Mouse (Mus musculus): ENCODE results near the gene Ascc1. TPM values are rescaled to one million over a fixed set of nuclear protein-coding genes. Genes with fewer than 3 reads are reported as not detected.

Ascc1 gene
- polyA plus RNA-seq, 1 experiment: 26.5 TPM

- Histone ChIP-seq H3K27ac (ENCODE audit: insufficient read depth, low read depth, low read length) (no peak overlapping the region), H3K4me3 (ENCODE audit: insufficient read depth, low read length) (no peak overlapping the region)
- TF ChIP-seq CTCF (IDR thresholded peaks at IDR 0.05; ENCODE audit: low read depth, low read length): no peak
- no peak for TF ChIP-seq POLR2A (IDR thresholded peaks at IDR 0.05; ENCODE audit: borderline replicate concordance, low read depth, low read length)
These were observed 36.8 kb upstream of the Ascc1 start for GRCm38 (mm10) chr10:59965788-59966187.

GRCm38 (mm10) chr10:59966743-59967142, 35.9 kb upstream of the Ascc1 start:
- TF ChIP-seq POLR2A (IDR thresholded peaks at IDR 0.05; ENCODE audit: borderline replicate concordance, low read depth, low read length) (no peak), CTCF (IDR thresholded peaks at IDR 0.05; ENCODE audit: low read depth, low read length) (peak; percentile 30; the same call in 1 of the 2 replicates)

More at GRCm38 (mm10) chr10:59965788-59966187, 36.8 kb upstream of the Ascc1 start:
- peaks cover 15% of the 10 kb centered on the region for H3K4me1 ChIP-seq (ENCODE audit: control insufficient read depth, insufficient read depth, low read length)

GRCm38 (mm10) chr10:59967309-59967942, 35.2 kb upstream of the Ascc1 start:
- no peak overlapping the region for H3K4me3 ChIP-seq (ENCODE audit: insufficient read depth, low read length)
- H3K27ac ChIP-seq (ENCODE audit: insufficient read depth, low read depth, low read length): no peak overlapping the region
- peaks cover 15% of the 10 kb centered on the region for H3K4me1 ChIP-seq (ENCODE audit: control insufficient read depth, insufficient read depth, low read length)
- no peak for TF ChIP-seq CTCF (IDR thresholded peaks at IDR 0.05; ENCODE audit: low read depth, low read length)

More at GRCm38 (mm10) chr10:59966743-59967142, 35.9 kb upstream of the Ascc1 start:
- H3K27ac ChIP-seq (ENCODE audit: insufficient read depth, low read depth, low read length): no peak overlapping the region
- H3K4me1 ChIP-seq (ENCODE audit: control insufficient read depth, insufficient read depth, low read length): peaks cover 15% of the 10 kb centered on the region
- H3K4me3 ChIP-seq (ENCODE audit: insufficient read depth, low read length): no peak overlapping the region

GRCm38 (mm10) chr10:59969821-59970449, 32.7 kb upstream of the Ascc1 start:
- H3K4me1 ChIP-seq (ENCODE audit: control insufficient read depth, insufficient read depth, low read length): 0 out of 2 replicates have a peak, but pooled peaks cover 4% of the 10 kb centered on the region
- no peak overlapping the region for H3K27ac ChIP-seq (ENCODE audit: insufficient read depth, low read depth, low read length)
- H3K4me3 ChIP-seq (ENCODE audit: insufficient read depth, low read length): peak overlapping the region; percentile 53
- TF ChIP-seq POLR2A (IDR thresholded peaks at IDR 0.05; ENCODE audit: borderline replicate concordance, low read depth, low read length) (no peak), CTCF (IDR thresholded peaks at IDR 0.05; ENCODE audit: low read depth, low read length) (no peak)

GRCm38 (mm10) chr10:59970450-59971062, 32.0 kb upstream of the Ascc1 start:
- Histone ChIP-seq H3K4me1 (ENCODE audit: control insufficient read depth, insufficient read depth, low read length) (0 out of 2 replicates have a peak, but pooled peaks cover 4% of the 10 kb centered on the region), H3K27ac (ENCODE audit: insufficient read depth, low read depth, low read length) (no peak overlapping the region), H3K4me3 (ENCODE audit: insufficient read depth, low read length) (peak overlapping the region; percentile 53; the same call in 1 of the 2 replicates)
- TF ChIP-seq CTCF (IDR thresholded peaks at IDR 0.05; ENCODE audit: low read depth, low read length) (no peak), POLR2A (IDR thresholded peaks at IDR 0.05; ENCODE audit: borderline replicate concordance, low read depth, low read length) (no peak)

GRCm38 (mm10) chr10:59971813-59972212, 30.8 kb upstream of the Ascc1 start:
- Histone ChIP-seq H3K4me1 (ENCODE audit: control insufficient read depth, insufficient read depth, low read length) (0 out of 2 replicates have a peak, but pooled peaks cover 4% of the 10 kb centered on the region), H3K27ac (ENCODE audit: insufficient read depth, low read depth, low read length) (no peak overlapping the region), H3K4me3 (ENCODE audit: insufficient read depth, low read length) (no peak overlapping the region)
- TF ChIP-seq POLR2A (IDR thresholded peaks at IDR 0.05; ENCODE audit: borderline replicate concordance, low read depth, low read length): no peak
- no peak for TF ChIP-seq CTCF (IDR thresholded peaks at IDR 0.05; ENCODE audit: low read depth, low read length)

GRCm38 (mm10) chr10:59972534-59972933, 30.1 kb upstream of the Ascc1 start:
- H3K4me3 ChIP-seq (ENCODE audit: insufficient read depth, low read length): no peak overlapping the region
- peaks cover 2% of the 10 kb centered on the region for H3K4me1 ChIP-seq (ENCODE audit: control insufficient read depth, insufficient read depth, low read length)
- TF ChIP-seq CTCF (IDR thresholded peaks at IDR 0.05; ENCODE audit: low read depth, low read length): no peak
- no peak for TF ChIP-seq POLR2A (IDR thresholded peaks at IDR 0.05; ENCODE audit: borderline replicate concordance, low read depth, low read length)
- no peak overlapping the region for H3K27ac ChIP-seq (ENCODE audit: insufficient read depth, low read depth, low read length)

- no peak overlapping the region for H3K4me3 ChIP-seq (ENCODE audit: insufficient read depth, low read length)
- no peak overlapping the region for H3K27ac ChIP-seq (ENCODE audit: insufficient read depth, low read depth, low read length)
- TF ChIP-seq POLR2A (IDR thresholded peaks at IDR 0.05; ENCODE audit: borderline replicate concordance, low read depth, low read length): no peak
- H3K4me1 ChIP-seq (ENCODE audit: control insufficient read depth, insufficient read depth, low read length): peaks cover 7% of the 10 kb centered on the region
These were observed 29.6 kb upstream of the Ascc1 start for GRCm38 (mm10) chr10:59972999-59973398.

- Histone ChIP-seq H3K4me1 (ENCODE audit: control insufficient read depth, insufficient read depth, low read length) (peaks cover 11% of the 10 kb centered on the region), H3K4me3 (ENCODE audit: insufficient read depth, low read length) (no peak overlapping the region), H3K27ac (ENCODE audit: insufficient read depth, low read depth, low read length) (no peak overlapping the region)
- no peak for TF ChIP-seq POLR2A (IDR thresholded peaks at IDR 0.05; ENCODE audit: borderline replicate concordance, low read depth, low read length)
- TF ChIP-seq CTCF (IDR thresholded peaks at IDR 0.05; ENCODE audit: low read depth, low read length): no peak
These were observed 29.2 kb upstream of the Ascc1 start for GRCm38 (mm10) chr10:59973400-59973799.

- Histone ChIP-seq H3K4me1 (ENCODE audit: control insufficient read depth, insufficient read depth, low read length) (peaks cover 19% of the 10 kb centered on the region), H3K4me3 (ENCODE audit: insufficient read depth, low read length) (no peak overlapping the region), H3K27ac (ENCODE audit: insufficient read depth, low read depth, low read length) (no peak overlapping the region)
- no peak for TF ChIP-seq CTCF (IDR thresholded peaks at IDR 0.05; ENCODE audit: low read depth, low read length)
- no peak for TF ChIP-seq POLR2A (IDR thresholded peaks at IDR 0.05; ENCODE audit: borderline replicate concordance, low read depth, low read length)
These were observed 28.4 kb upstream of the Ascc1 start for GRCm38 (mm10) chr10:59974191-59974664.

All from bone marrow macrophage, adult 2 months (primary cell).